Mouse (Mus musculus): ENCODE measurements around the gene Olfr690. TPM values are rescaled to one million over a fixed set of nuclear protein-coding genes. Genes with fewer than 3 reads are reported as not detected.

Olfr690 gene
- polyA plus RNA-seq, 1 experiment = not detected

DNA sequence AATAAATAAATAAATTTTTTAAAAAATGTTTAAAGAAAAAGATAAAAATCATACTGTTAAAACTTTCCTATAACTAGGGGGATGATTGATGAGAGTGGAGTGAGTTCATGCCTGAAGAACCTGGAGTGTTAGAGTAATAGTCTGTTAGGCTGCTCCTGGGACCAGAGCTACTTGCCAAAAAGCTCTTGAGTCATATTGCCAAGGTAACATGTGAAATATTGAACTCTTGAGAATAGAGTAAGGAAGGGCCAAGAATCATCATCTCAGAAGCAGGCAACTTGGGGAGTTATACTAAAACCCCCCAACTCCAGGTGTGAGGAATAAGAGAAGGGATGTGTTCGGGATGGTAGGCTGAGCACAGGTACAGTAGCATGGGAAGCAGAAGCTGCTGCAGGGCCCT is 23.0 kb downstream of the Olfr690 start, which contains the start of gene Olfr689:
Olfr689 (plus strand) TSS at position 301 of the 400 bp plus-strand sequence.
- 65% methylated on average over 1 of the region's 1 CpGs for WGBS
- Histone ChIP-seq H3K36me3 (ENCODE audit: control insufficient read depth, insufficient read depth, low read length) (no peaks in the 10 kb centered on the region), H3K4me3 (ENCODE audit: low read depth, low read length) (no peak within 1 kb of the TSS), H3K27me3 (ENCODE audit: control insufficient read depth, insufficient read depth, low read length) (no peaks in the 10 kb centered on the region), H3K27ac (ENCODE audit: insufficient read depth, low read depth, low read length) (no peak within 1 kb of the TSS), H3K4me1 (ENCODE audit: control insufficient read depth, insufficient read depth, insufficient read length, low read length) (no peaks in the 10 kb centered on the region)
- TF ChIP-seq POLR2A (IDR thresholded peaks at IDR 0.05; ENCODE audit: low read depth, low read length) = no peak
- no peak for TF ChIP-seq CTCF (IDR thresholded peaks at IDR 0.05; ENCODE audit: extremely low read depth, insufficient read length, insufficient replicate concordance, low read depth, low read length)

- no peaks in the 10 kb centered on the region for H3K4me1 ChIP-seq (ENCODE audit: control insufficient read depth, insufficient read depth, insufficient read length, low read length)
- H3K4me3 ChIP-seq (ENCODE audit: low read depth, low read length) = no peak overlapping the region
- no peak for TF ChIP-seq POLR2A (IDR thresholded peaks at IDR 0.05; ENCODE audit: low read depth, low read length)
- no peak for TF ChIP-seq CTCF (IDR thresholded peaks at IDR 0.05; ENCODE audit: extremely low read depth, insufficient read length, insufficient replicate concordance, low read depth, low read length)
- H3K36me3 ChIP-seq (ENCODE audit: control insufficient read depth, insufficient read depth, low read length) = no peaks in the 10 kb centered on the region
- H3K27me3 ChIP-seq (ENCODE audit: control insufficient read depth, insufficient read depth, low read length) = no peaks in the 10 kb centered on the region
- no peak overlapping the region for H3K27ac ChIP-seq (ENCODE audit: insufficient read depth, low read depth, low read length)
Measured at GRCm38 (mm10) chr7:105290051-105290450, 43.9 kb downstream of the Olfr690 start.

GRCm38 (mm10) chr7:105287795-105288194 is 46.1 kb downstream of the Olfr690 start, which contains the start of gene Olfr688:
Gene Olfr688 (plus strand): TSS chr7:105288095.
- H3K36me3 ChIP-seq (ENCODE audit: control insufficient read depth, insufficient read depth, low read length) = no peaks in the 10 kb centered on the region
- WGBS = 80% methylated on average over 6 of the region's 6 CpGs
- no peak within 1 kb of the TSS for H3K27ac ChIP-seq (ENCODE audit: insufficient read depth, low read depth, low read length)
- H3K4me3 ChIP-seq (ENCODE audit: low read depth, low read length) = no peak within 1 kb of the TSS
- H3K4me1 ChIP-seq (ENCODE audit: control insufficient read depth, insufficient read depth, insufficient read length, low read length) = no peaks in the 10 kb centered on the region
- TF ChIP-seq CTCF (IDR thresholded peaks at IDR 0.05; ENCODE audit: extremely low read depth, insufficient read length, insufficient replicate concordance, low read depth, low read length) (no peak), POLR2A (IDR thresholded peaks at IDR 0.05; ENCODE audit: low read depth, low read length) (no peak)
- H3K27me3 ChIP-seq (ENCODE audit: control insufficient read depth, insufficient read depth, low read length) = no peaks in the 10 kb centered on the region

Other genes starting within 250 kb of the Olfr690 start
- gene Olfr680-ps1, start 241.3 kb downstream of the Olfr690 start, polyA plus RNA-seq (2012; rRNA removed) = not detected in 2 replicates
- not detected in 2 replicates for gene Olfr681, start 217.3 kb downstream of the Olfr690 start, polyA plus RNA-seq (2012; rRNA removed)
- not detected in 2 replicates for gene Olfr683, start 187.1 kb downstream of the Olfr690 start, polyA plus RNA-seq (2012; rRNA removed)
- not detected in 2 replicates for gene Olfr684, start 170.5 kb downstream of the Olfr690 start, polyA plus RNA-seq (2012; rRNA removed)
- gene Olfr685, start 148.1 kb downstream of the Olfr690 start, polyA plus RNA-seq (2012; rRNA removed) = not detected in 2 replicates
- not detected in 2 replicates for gene Olfr686, start 126.6 kb downstream of the Olfr690 start, polyA plus RNA-seq (2012; rRNA removed)
- not detected in 2 replicates for gene Olfr688, start 46.0 kb downstream of the Olfr690 start, polyA plus RNA-seq (2012; rRNA removed)
- not detected in 2 replicates for gene Olfr689, start 22.9 kb downstream of the Olfr690 start, polyA plus RNA-seq (2012; rRNA removed)
- not detected in 2 replicates for gene Olfr691, start 8.2 kb upstream of the Olfr690 start, polyA plus RNA-seq (2012; rRNA removed)
- gene Olfr692, start 34.1 kb upstream of the Olfr690 start, polyA plus RNA-seq (2012; rRNA removed) = not detected in 2 replicates
- not detected in 2 replicates for gene Gm5901, start 40.9 kb upstream of the Olfr690 start, polyA plus RNA-seq (2012; rRNA removed)
- 48.0 and 102 TPM in 2 replicates for gene Fam160a2, start 66.0 kb upstream of the Olfr690 start, polyA plus RNA-seq (2012; rRNA removed)
- gene Cnga4, start 70.5 kb upstream of the Olfr690 start, polyA plus RNA-seq (2012; rRNA removed) = 0.10 TPM in 1 of 2 replicates, not detected in the other
- 0.04 and 0.34 TPM in 2 replicates for gene Cckbr, start 91.6 kb upstream of the Olfr690 start, polyA plus RNA-seq (2012; rRNA removed)
- 37.1 and 41.6 TPM in 2 replicates for gene Cavin3, start 148.2 kb upstream of the Olfr690 start, polyA plus RNA-seq (2012; rRNA removed)
- 10.2 and 11.7 TPM in 2 replicates for gene Smpd1, start 220.3 kb upstream of the Olfr690 start, polyA plus RNA-seq (2012; rRNA removed)
- 15.5 and 16.8 TPM in 2 replicates for gene Apbb1, start 247.5 kb upstream of the Olfr690 start, polyA plus RNA-seq (2012; rRNA removed)

Data from small intestine, adult 2 months (tissue).